8 mouse cellular contexts compared by ENCODE assay signal in genomic region chr12:105836196-105836595, GRCm38 (mm10). TPM values are rescaled to one million over a fixed set of nuclear protein-coding genes. Genes with fewer than 3 reads are reported as not detected.
DNase-seq lines count a peak whose midpoint lies in the region; ATAC-seq and TF ChIP-seq lines count a peak whose summit lies in the region.

No protein-coding gene starts in this region.

- TF ChIP-seq POLR2A in thymus, adult 2 months (IDR thresholded peaks at IDR 0.05; ENCODE audit: control insufficient read depth, extremely low read depth, insufficient read depth, low read length, poor library complexity): no peak

- no peak for TF ChIP-seq EP300 in heart, postnatal 0 days (IDR thresholded peaks at IDR 0.05; ENCODE audit: low read depth)

- 74% methylated on average over 2 of the region's 2 CpGs for WGBS in heart, postnatal 0 days
- 77% methylated on average over 2 of the region's 2 CpGs for WGBS in thymus, adult 2 months
- WGBS in forebrain, embryonic 15.5 days: 75% methylated on average over 2 of the region's 2 CpGs

- TF ChIP-seq CTCF in heart, postnatal 0 days (IDR thresholded peaks at IDR 0.05; ENCODE audit: low read depth): peak; percentile 54
- no peak for TF ChIP-seq CTCF in thymus, adult 2 months (IDR thresholded peaks at IDR 0.05; ENCODE audit: borderline replicate concordance, control insufficient read depth, extremely low read depth, insufficient read depth, low read length, poor library complexity)

- peak; percentile 24 for DNase-seq in heart, postnatal 0 days (ENCODE audit: low spot score)
- DNase-seq in heart, postnatal 25 days (ENCODE audit: low spot score): no peak
- DNase-seq in thymus, adult 2 months: peak; percentile 18
- DNase-seq in thymus, adult 18-20 months: no peak
- peak; percentile 59 for DNase-seq in embryo, embryonic 10.5 days (ENCODE audit: low spot score)
- DNase-seq in lung, postnatal 14 days: peak; percentile 41

- H3K4me3 ChIP-seq in heart, postnatal 0 days (ENCODE audit: low read depth, low read length): no peak overlapping the region
- H3K4me3 ChIP-seq in thymus, adult 2 months (ENCODE audit: control insufficient read depth, insufficient read depth, low read length): no peak overlapping the region
- no peak overlapping the region for H3K4me3 ChIP-seq in forebrain, embryonic 15.5 days

- H3K4me2 ChIP-seq in heart, postnatal 0 days (ENCODE audit: low read depth, low read length): no peak overlapping the region
- no peak overlapping the region for H3K4me2 ChIP-seq in forebrain, embryonic 15.5 days (replicated peaks)

- no peaks in the 10 kb centered on the region; the same call in 1 of the 2 replicates for H3K4me1 ChIP-seq in heart, postnatal 0 days (ENCODE audit: control insufficient read depth, insufficient read depth)
- H3K4me1 ChIP-seq in thymus, adult 2 months (replicated peaks; ENCODE audit: control insufficient read depth, insufficient read depth, low read length): no peaks in the 10 kb centered on the region
- H3K4me1 ChIP-seq in forebrain, embryonic 15.5 days: peaks cover 13% of the 10 kb centered on the region

- intact Hi-C loops in heart, postnatal 25 days (cut with DNase I): no loop called here

- H3K27me3 ChIP-seq in heart, postnatal 0 days (ENCODE audit: control insufficient read depth, insufficient read depth, low read length): no peaks in the 10 kb centered on the region
- no peaks in the 10 kb centered on the region for H3K27me3 ChIP-seq in thymus, adult 2 months (ENCODE audit: control insufficient read depth, insufficient read depth, low read length)
- H3K27me3 ChIP-seq in forebrain, embryonic 15.5 days: no peaks in the 10 kb centered on the region

- H3K9me3 ChIP-seq in heart, postnatal 0 days (replicated peaks; ENCODE audit: control insufficient read depth, low read length): no peaks in the 10 kb centered on the region
- H3K9me3 ChIP-seq in forebrain, embryonic 15.5 days: no peaks in the 10 kb centered on the region

- no peak overlapping the region for H3K27ac ChIP-seq in heart, postnatal 0 days (ENCODE audit: low read depth)
- H3K27ac ChIP-seq in thymus, adult 2 months (ENCODE audit: control insufficient read depth, insufficient read depth, low read length): no peak overlapping the region
- no peak overlapping the region for H3K27ac ChIP-seq in forebrain, embryonic 15.5 days (replicated peaks)

- no peak for ATAC-seq in heart, postnatal 0 days (ENCODE audit: insufficient read depth, low read depth)
- ATAC-seq in granulocyte monocyte progenitor cell, adult 5-6 weeks (replicated peaks; ENCODE audit: poor library complexity, severe bottlenecking): no peak
- ATAC-seq in forebrain, embryonic 15.5 days (replicated peaks): no peak

- H3K9ac ChIP-seq in heart, postnatal 0 days (replicated peaks; ENCODE audit: low read depth, low read length): no peak overlapping the region
- H3K9ac ChIP-seq in forebrain, embryonic 15.5 days (replicated peaks): no peak overlapping the region

- H3K36me3 ChIP-seq in heart, postnatal 0 days (replicated peaks; ENCODE audit: control insufficient read depth, insufficient read depth, low read length): peaks cover 68% of the 10 kb centered on the region
- peaks cover 78% of the 10 kb centered on the region for H3K36me3 ChIP-seq in thymus, adult 2 months (ENCODE audit: control insufficient read depth, insufficient read depth, low read length)
- peaks cover 43% of the 10 kb centered on the region for H3K36me3 ChIP-seq in forebrain, embryonic 15.5 days

RNA-seq across cellular contexts. Expression of gene Papola, which starts 51.7 kb away (rescaled TPM):
- 78.4 and 110 TPM in 2 replicates for total RNA-seq in heart, postnatal 0 days (2014; rRNA removed; ENCODE audit: low replicate concordance)
- polyA plus RNA-seq in heart, postnatal 0 days (2015; fragmentation: Nextera tagmentation; extraction: Ambion mirVana): 118 and 124 TPM in 2 replicates
- 100 to 1,000 TPM; 124 to 133 TPM for total RNA-seq in heart, postnatal 25 days (2021)
- polyA plus RNA-seq in thymus, adult 2 months (2012; rRNA removed): 91.1 and 114 TPM in 2 replicates
- total RNA-seq in granulocyte monocyte progenitor cell, adult 5-6 weeks (2014; fragmentation: Nextera tagmentation): 143 and 209 TPM in 2 replicates
- 111 and 138 TPM in 2 replicates for total RNA-seq in granulocyte monocyte progenitor cell, adult 5-6 weeks (2017)
- 211 and 220 TPM in 2 replicates for polyA plus RNA-seq in forebrain, embryonic 15.5 days (2015; fragmentation: Nextera tagmentation; extraction: Ambion mirVana)

Comparison
In these comparisons a context has a peak if more than half of its experiments do, and no peak if none do; other contexts are left out.
1. DNase-seq: peak in heart, postnatal 0 days (single experiment), thymus, adult 2 months (single experiment), embryo, embryonic 10.5 days (single experiment) and lung, postnatal 14 days (single experiment); none in heart, postnatal 25 days (single experiment) and thymus, adult 18-20 months (0 of 2).